Mouse (Mus musculus) fibroblast of lung, adult 2 months (primary cell): ENCODE data around the gene Faf1.

Source experiments
- DNase-seq: peaks from one replicate; pipeline ENCODE4 v3.0.0-alpha.2; 2011; ENCODE audit warnings: low read depth

The Faf1 gene

DNA sequence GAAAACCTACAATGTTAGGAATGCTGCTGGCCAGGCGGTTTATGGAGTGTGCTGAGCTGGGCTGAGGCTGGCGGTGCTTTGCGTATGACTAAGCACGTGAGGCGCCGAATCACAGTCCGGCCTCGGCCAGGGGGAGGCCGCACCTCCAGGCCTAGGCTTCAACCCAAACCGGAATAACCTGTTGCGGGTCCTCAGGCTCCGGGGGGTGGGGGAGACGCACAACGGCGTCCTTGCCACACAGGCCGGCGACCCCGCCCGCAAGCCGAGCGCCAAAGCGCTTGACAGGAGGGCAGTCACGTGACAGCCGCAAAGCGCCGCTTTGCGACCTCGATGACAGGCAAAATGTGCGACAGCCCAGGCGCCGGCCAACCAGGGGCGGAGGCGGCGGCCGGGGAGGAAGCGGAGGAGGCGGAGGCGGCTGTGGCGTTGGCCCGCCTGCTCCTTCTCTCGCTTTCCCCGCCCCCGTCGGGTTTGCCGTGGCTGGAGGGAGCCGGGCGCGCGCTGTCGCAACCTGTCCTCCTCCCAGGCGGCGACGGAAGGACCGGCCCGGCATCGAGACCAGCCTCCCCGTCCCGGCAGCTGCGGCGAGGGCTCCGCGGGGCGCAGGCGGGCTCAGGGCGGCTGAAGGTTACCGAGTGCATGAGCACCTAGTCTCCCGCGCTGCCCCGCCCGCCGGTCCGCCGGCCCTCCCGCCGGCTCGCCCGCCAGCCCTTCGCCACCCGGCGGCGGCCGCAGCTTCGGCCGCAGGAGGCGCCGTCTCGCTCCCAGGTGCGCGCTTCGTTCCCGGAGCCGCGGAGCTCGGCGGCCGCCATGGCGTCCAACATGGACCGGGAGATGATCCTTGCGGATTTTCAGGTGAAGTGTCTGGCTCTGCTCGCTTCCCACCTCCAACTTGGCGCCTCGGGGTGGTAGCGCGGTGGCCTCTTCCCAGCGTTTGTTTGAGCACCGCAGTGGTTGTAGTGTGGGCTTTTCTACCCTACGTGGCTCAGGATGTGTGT lies at the start of gene Faf1:
Faf1 (plus strand) TSS at position 371 of the 998 bp plus-strand sequence.
- DNase-seq, result peak; percentile 91

DNA sequence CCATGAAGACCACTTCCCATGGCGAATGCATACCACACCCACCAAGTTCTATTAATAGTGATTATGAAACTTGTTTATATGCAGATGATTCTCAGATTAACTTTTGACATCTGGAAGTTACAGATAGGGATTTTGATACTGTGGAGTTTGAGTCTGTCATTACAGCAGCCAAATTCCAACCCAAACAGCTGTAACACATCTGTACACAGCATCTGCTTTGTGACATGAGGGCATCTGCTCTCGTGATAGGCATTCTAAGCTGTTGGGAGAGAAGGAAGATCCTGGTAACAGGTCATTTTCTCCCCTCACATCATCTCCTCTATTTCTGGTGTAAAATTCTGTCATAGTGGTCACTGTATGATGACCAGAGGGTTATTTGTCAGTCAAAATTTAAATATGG lies 46.2 kb upstream of the Faf1 start:
- DNase-seq, result no peak

DNA sequence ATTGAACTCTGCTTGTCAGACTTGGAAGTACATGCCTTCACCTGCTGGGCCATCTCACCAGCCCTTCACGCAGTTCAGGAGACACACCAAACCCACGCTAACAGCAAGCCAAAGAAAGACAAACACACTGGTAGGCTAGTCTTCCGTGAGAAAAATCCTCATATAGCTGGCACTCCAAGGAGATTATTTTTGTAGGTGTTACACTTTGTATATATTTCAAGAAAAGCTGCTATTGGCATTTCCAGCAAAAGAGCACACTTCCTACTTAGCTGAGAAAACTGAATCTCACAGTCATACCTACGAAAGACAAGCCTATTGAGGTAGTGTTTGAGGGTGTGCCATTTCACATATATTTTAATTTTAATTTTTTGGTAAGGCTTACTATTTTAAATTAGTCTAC lies 45.4 kb upstream of the Faf1 start:
- no peak for DNase-seq

DNA sequence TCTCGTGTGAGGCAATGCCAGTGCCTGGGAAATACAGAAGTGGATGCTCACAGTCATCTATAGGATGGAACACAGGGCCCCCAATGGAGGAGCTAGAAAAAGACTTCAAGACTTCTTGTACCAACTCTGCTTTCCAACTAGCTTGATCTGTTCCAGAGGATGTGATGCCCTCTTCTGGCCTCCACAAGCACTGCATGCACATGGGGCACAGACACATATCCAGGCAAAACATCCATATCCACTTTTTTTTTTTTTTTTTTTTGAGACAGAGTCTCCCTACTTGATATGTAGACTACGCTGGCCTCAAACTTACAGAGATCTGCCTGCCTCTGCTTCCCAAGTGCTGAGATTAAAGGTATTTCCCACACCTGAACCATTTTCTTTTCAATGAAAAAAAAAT lies 41.4 kb upstream of the Faf1 start:
- no peak for DNase-seq

DNA sequence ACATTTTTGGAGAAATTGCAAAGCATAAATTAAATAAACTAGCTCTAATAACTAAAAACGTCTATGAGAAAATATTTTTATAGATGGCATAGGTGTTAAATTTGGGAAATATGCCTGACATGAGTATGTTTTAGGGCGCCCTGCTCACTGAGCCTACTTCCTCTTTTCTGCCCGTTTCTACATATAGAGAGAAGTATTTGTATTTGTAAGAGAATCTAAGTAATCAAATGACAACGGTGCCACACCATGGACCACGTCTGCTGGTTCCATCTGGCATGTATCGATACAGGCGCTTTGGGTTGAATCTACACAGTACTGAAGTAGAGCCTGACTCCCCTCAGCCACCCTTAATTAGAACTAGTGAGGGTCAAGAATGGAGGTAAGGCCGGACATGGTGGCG lies 37.0 kb upstream of the Faf1 start:
- DNase-seq, result no peak

DNA sequence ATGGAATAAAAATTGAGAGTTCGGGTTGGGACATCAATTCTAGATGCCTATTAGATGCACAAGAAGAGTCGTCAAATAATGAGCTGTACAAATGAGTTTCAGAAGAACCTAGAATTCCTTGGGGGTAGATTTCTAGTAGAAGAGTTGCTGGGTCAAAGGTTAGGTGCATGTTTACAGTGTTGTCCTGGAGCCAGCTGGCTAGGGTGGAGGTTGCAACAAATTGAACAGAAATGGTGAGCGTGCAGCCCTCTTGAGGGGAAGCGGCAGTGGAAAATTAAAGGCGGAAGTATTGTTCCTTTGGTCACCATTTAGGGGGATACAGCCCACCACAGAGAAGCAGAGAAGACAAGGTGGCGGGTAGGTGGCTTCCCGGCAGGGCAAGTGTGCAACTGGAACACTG lies 36.2 kb upstream of the Faf1 start:
- no peak for DNase-seq

DNA sequence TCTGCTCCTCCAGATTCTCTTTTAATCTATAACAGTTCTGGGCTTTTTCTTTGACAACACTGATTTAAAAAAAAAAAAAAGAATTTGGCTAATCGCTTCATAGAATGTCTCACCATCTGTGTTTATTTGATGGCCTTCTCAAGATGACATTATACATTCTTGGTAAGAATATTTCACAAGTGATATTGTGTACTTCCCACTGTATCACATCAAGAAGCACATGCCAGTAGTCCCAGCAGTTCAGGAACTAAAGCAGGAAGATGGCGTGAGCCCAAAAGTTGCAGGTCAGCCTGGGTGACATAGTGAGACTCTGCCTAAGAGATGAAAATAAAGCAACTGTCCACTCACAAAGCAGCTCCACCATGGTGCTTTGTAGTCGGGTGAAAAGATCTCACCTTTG lies 34.9 kb upstream of the Faf1 start:
- no peak for DNase-seq

DNA sequence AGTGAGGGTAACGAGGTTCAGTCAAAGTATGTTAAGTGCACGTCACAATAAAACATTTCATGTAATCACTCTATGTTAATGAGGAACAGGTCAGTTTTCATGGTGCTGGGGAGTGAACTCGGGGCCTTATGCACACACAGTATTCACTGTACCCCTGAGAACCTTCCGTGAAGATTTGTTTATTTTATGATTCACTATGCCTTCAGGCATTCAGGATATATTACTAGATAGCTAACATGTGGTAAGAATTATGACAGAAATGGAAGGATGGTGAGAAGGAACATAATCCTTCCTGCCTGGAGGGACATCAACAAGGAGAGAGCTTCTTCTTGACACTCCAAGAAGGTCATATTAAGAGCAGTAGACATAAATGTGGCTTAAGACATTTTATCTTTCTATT lies 29.1 kb upstream of the Faf1 start:
- no peak for DNase-seq

DNA sequence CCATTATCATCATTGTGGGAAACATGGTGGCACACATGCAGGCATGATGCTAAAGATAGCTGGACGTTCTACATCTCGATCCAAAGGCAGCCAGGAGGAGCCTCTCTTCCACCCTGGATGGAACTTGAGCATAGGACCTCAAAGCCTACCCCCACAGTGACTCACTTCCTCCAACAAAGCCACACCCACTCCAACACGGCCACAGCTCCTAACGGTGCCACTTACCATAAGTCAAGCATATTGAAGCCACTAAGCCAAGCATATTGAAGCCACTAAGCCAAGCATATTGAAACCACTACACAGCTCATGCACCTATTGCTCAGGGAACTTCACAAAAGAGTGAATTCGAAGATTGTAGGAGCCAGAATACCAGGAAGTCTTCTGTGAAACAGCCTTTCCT lies 27.1 kb upstream of the Faf1 start:
- DNase-seq, result no peak

DNA sequence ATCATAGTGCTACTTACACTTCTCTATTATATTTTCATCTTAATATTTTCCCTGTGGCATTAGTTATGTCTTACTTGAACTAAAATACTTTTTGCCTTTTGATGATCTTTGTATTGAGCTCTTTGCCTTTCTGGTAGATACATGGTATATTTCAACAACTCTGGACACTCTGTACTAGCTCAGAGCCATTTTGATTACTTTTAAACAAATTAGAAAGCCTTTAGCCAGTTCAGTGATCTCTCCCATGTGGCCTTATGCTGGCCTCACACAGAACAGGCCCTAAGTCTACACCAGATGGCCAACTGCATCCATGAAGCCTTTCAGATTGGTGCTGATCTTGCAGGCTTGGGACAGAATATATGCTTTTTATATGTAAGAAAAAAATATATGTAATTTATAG lies 23.1 kb upstream of the Faf1 start:
- no peak for DNase-seq

DNA sequence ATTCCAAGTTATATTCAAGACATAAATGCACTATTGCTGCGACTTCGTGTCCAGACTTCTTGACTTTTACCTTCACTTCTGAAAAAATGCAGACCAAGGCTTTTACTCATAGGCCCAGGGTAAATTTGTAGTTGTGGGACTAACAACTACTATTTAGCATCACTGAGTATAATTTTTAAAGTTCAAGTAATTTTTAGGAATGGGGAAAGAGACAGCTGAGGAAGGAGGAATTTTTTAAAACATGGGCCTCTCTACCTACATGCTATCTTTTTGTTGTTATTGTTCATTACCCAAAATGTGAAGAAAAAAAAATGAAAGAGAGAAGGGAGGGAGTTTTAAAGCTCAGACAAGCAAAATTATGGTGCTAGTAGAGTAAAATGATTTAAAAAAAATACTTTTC lies 21.7 kb upstream of the Faf1 start:
- no peak for DNase-seq

DNA sequence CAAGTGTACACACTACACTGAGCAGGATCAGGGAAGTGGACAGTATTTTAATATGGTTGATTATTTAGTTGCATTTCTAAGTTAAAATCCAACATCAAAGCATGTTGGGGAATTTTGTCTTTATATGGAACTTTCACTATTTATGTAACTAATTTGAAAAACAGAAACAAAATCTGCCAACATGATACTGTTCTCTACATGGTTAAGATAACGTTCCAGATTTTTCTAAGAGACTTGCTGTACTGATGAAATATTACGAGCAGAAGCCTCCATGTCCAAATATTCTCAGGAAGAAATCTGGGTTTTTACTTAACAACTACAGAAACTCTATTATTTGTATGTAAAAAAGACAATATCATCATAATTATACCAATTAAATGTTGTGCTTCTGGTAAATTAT lies 20.6 kb upstream of the Faf1 start:
- DNase-seq, result no peak

DNA sequence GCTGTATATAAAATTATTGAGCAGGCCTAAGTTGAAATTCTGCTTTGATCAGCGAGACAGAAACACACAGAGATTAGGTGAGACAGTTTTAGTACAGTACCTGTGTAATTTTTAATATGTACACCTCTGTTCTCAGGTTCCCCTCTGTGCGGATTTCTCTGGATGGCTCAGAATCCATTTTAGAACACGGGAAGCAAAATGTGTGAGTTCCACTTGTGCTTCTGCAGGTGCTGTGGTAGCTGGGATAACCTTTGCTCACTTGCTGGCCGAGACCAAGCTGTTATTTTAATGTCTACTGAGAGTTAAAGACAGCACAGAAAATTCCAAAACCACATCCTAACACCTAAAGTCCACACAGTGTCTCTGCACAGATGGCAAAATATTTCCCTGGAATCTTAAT lies 20.1 kb upstream of the Faf1 start:
- no peak for DNase-seq

DNA sequence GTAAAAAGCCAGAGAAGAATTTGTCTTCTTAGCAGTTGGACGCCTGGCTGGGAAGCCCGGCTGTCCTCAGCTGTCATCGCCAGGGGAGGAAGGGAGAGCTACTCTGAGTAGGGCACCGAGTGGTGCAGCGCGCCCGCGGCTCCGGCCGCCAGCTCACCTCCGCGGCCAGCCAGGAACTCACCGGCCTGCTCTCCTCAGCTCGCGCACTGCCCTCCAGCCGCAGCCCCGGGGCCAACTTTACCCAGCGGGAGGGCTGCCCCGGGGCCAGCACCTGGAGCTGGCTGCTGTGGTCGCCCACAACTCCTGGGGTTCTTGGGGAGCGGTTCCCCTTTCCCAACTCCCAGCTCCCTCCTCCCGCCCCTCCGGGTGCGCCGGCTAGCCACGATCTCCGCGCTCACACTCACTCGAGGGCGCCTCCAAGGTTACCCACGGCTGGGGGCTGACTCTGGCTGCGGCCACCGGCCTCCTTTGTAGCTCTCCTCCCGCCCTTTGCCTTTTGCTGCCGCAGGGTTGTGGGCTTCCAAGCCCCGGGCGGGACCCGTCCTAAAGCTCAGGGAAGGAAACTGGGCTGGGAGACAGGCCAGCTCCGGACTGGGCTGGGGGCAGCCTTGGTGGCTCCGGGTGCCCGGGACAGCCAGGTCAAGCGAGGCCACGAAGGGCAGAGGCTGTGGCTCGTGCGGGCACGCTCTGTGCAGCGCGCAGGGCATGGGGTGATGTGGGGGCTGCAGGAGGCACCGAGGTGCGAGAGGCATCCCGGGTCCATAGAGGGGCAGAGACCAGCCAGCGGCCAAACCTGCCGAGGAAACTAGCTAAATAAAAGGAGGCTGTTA lies 19.2 kb upstream of the Faf1 start:
- DNase-seq, result no peak

DNA sequence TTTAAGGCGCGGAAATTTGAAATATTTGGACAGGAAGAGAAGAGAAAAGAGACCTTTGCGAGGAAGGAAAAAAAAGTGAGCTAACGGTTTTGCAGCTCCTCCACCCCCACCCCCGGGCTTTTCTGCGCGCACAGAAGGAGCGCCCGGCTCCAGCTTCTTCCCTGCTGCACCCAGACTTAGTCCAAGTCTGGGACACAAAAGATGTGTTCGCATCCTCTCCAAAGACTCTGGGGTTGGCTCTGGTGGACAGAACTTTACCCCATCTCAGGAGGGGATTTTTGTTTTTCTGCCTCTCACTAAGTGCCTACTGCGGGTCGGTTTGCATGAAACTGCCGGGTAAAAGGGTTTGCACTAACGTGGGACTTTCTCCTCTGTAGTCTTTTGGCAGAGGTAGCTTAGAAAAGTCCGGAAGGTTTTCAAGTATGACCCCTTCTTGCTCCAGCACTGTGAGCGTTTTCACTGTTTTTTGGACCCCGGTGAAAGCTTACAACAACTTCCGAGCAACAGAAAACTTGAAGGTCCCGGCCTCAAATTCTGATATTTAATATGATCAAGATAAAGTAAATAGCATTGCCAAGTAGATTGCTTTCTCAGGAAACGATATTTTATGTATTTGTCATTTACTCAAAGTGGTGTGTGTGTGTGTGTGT lies 18.4 kb upstream of the Faf1 start:
- DNase-seq, result no peak

DNA sequence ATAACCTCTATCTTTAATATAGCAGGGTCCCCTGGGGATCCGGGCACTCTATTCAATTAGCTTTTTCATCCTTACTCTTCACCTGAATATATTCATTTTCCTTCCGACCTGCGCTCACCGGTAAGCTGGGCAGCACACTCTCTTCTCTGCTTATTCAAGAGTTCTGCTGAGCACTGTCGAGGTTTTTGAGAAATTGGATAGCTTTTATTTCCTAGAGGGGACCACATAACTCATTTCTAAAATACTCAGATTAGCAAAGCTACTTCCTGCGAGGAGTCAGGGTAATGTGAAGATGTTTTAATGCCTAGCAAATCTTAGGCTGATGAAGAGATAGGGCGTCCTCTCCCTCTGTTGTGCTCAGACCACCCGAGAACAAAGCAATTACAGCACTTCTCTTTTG lies 17.6 kb upstream of the Faf1 start:
- DNase-seq, result no peak

DNA sequence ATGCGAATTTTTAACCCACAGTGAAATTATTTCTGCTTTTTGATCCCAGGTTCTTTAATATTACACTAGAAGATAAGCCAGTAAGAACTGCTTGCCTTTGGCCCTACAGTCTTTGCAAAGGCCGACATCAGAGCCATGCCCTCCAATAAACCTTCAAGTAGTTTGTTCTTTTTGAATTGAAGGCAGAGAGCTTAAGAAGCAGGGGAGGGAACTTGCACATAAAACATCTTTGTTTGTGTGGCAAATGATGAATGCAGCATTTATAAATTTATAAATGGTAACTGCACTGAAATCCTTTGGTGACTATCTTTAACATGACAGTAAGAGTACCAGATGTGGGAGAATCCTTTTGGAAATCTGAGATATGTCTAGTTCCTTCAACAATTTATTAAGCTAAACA lies 16.8 kb upstream of the Faf1 start:
- DNase-seq, result no peak

DNA sequence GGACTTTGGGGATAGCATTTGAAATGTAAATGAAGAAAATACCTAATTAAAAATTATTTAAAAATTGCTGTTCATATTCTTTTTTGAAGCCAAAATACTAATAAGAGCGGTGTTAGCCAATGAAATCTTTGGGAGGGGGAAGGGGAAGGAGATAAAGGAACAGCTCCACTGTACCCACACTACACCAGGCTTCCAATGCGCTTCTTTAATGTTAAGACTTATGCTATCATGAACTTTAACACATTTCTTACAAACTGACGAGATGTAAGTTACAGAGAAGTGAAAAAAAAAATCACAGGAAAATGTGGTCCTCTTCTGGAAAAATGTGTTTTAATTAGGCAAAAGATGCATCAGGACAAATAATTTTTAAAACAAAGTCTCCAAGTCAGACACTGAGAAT lies 15.8 kb upstream of the Faf1 start:
- DNase-seq, result no peak

DNA sequence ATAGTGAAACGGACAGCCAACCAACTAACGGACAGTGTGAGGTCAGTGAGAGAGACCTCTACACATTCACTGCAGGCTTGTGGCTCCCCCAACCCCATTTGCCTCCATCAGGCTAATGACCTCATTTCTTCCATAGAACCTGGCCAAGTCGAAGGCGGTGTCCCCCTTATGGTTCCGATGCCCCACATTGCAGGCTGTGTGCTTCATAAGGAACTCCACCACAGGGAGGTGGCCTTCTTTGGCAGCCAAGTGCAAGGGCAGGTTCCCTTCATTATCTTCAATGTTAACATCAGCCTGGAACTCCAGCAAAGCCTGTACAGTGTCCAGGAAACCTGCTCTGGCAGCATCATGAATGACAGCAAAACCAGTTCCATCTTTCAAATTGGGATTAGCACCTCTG lies 15.2 kb upstream of the Faf1 start:
- DNase-seq, result no peak

DNA sequence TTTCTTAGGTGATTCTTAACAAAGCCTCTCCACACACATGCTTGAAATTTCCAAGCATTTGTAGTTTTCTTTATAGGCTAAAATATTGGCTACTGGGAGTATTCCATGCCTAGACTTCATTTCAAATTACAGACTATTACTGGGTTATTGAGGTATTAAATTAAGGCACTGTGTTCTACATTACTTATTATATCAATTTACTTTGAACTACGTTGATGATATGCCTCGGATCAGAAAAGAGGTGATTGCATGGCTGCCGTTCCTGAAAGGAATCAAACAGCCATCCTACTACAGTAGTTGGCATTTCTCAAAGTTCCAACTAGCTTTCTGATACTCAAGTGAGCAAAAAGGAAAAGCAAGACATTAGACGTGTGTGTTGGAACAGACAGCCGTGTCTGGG lies 14.1 kb upstream of the Faf1 start:
- no peak for DNase-seq

DNA sequence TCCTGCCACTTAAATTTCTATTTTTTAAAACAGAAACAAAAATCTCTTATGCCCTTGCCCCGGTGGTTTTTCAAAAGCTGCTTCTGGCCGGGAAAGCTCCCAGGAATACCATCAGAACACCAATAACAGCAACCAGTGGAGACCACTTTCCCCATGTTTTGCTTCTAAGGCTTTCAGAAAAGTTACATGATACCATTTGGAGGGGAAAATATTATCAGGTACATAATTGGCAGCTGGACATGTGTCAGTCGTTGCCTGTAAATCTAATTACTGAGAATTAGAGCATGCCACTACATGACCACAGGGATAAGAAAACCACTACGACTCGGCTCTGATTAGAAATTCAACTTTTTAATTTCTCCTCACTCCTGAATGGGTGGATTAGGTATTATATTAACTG lies 12.3 kb upstream of the Faf1 start:
- DNase-seq, result no peak

DNA sequence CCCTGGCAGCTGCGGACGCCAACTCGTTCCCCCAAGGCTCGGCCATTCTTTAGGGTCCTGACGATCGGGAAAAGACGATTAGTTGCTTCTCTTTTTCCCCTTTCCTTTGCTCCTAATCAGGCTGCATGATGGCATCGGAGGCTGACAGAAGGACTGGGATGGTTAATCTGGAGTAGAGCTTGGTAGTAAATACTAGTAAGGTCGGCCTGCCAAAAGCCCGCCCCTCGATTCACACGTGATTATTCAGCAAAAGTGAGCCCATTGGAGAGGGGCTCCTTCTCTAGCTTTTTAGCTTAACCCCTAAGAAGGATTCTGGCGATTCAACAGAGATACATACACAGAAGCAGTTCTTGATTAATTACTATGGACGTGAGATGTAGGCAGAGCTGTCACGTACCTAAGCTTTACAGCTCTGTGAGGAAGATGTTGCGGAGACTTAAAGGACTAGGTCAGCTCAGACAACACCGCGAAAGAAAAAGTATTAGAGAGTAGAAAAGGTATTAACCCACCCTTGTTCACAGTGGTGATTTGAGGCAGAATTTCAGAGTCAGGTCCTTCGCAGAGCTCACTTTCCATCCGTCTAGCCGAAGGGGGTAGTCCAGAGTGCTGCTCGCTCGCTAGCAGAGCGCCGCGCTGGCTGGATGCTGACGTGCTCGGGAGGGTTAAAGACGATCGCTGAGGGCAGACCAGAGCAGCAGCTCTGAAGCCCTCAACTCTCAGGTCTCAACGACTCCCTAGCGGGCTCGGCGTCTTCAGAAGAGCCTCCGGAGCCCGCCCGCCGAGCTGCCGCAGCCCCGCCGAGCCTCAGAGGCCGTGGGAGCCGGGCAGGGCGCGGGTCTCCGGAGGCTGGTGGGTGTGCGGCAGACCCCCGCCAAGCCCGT lies 11.0 kb upstream of the Faf1 start:
- no peak for DNase-seq
